Mouse (Mus musculus): ENCODE results near the gene Col7a1. TPM values are rescaled to one million over a fixed set of nuclear protein-coding genes. Genes with fewer than 3 reads are reported as not detected.

The Col7a1 gene
- polyA plus RNA-seq, 1 experiment from 2014 or later, result 0.77 TPM

DNA sequence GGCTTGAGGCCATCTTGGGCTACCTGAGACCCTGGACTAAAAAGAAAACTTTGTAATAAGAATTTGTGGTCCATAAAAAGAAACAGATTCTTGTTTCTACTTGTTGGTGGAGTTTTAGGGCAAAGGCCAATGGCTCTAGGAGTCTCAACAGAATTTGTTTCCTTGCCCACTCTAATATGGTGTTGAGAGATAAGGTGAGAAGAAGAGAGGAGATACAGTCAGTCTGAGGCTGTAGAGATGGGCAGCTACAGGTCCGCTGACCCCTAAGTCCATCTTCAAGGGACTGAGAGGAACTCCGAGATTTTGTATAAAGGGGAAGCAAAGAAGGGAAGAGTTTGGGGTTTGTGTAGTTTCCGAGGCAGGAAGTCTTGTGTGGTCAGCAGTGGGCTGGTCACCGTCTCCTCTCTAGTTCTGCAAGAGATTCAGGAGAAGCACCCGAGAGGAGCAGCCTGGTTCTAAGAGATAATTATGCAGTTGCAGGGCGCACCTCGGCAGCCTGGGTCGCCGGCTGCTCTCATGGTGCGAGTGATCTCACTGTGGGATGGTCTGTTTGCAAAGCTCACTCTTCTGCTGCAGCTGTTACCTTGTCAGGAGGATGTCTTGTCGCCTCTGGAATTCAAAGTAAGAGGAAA, 63.7 kb downstream of the Col7a1 start:
- peaks cover 6% of the 10 kb centered on the region for H3K4me1 ChIP-seq (ENCODE audit: control insufficient read depth, insufficient read depth, low read length)
- H3K4me2 ChIP-seq, result no peak overlapping the region; the same call in 1 of the 2 replicates
- ATAC-seq (replicated peaks; ENCODE audit: insufficient number of reproducible peaks, low FRiP score, low TSS enrichment), result no peak
- no peak overlapping the region for H3K27ac ChIP-seq (ENCODE audit: low read depth, low read length)
- no peak overlapping the region for H3K4me3 ChIP-seq (ENCODE audit: low read depth, low read length)
- no peaks in the 10 kb centered on the region for H3K27me3 ChIP-seq (ENCODE audit: control insufficient read depth, insufficient read depth, low read length)
- H3K9me3 ChIP-seq (replicated peaks; ENCODE audit: control insufficient read depth, low read length), result no peaks in the 10 kb centered on the region
- H3K36me3 ChIP-seq (ENCODE audit: control insufficient read depth, insufficient read depth, low read length), result no peaks in the 10 kb centered on the region
- no peak overlapping the region for H3K9ac ChIP-seq (ENCODE audit: low read depth, low read length)
- WGBS (ENCODE audit: insufficient replicate concordance), result 34% methylated on average over 11 of the region's 11 CpGs

DNA sequence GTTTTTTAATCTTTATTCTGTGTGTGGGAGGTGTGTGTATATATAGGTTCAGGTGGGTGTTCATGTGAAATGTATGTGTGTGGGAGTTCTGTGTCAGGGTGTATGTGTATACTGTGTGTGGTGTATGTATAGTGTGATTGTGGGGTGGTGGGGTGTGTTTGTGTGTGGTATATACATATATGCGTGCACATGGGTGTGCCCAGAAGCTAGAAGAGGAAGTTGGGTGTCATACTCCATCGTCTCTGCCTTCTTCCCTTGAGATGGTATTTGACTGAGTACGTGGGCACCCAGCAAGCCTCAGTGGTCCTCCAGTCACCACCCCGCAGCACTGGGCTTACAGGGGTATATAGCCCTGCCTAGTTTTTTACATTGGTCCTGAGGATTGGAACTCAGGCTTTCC, 68.0 kb downstream of the Col7a1 start:
- H3K4me1 ChIP-seq (ENCODE audit: control insufficient read depth, insufficient read depth, low read length), result no peaks in the 10 kb centered on the region; the same call in 1 of the 2 replicates
- H3K27ac ChIP-seq (ENCODE audit: low read depth, low read length), result no peak overlapping the region
- H3K4me2 ChIP-seq, result no peak overlapping the region
- H3K9me3 ChIP-seq (replicated peaks; ENCODE audit: control insufficient read depth, low read length), result no peaks in the 10 kb centered on the region
- no peaks in the 10 kb centered on the region for H3K36me3 ChIP-seq (ENCODE audit: control insufficient read depth, insufficient read depth, low read length)
- no peak overlapping the region for H3K4me3 ChIP-seq (ENCODE audit: low read depth, low read length)
- no peak overlapping the region for H3K9ac ChIP-seq (ENCODE audit: low read depth, low read length)
- ATAC-seq (replicated peaks; ENCODE audit: insufficient number of reproducible peaks, low FRiP score, low TSS enrichment), result no peak
- 77% methylated on average over 4 of the region's 4 CpGs for WGBS (ENCODE audit: insufficient replicate concordance)
- no peaks in the 10 kb centered on the region for H3K27me3 ChIP-seq (ENCODE audit: control insufficient read depth, insufficient read depth, low read length)

GRCm38 (mm10) chr9:109022866-109023685, 69.7 kb downstream of the Col7a1 start:
- H3K36me3 ChIP-seq (ENCODE audit: control insufficient read depth, insufficient read depth, low read length), result no peaks in the 10 kb centered on the region
- H3K4me1 ChIP-seq (ENCODE audit: control insufficient read depth, insufficient read depth, low read length), result no peaks in the 10 kb centered on the region
- H3K4me3 ChIP-seq (ENCODE audit: low read depth, low read length), result no peak overlapping the region
- H3K4me2 ChIP-seq, result no peak overlapping the region
- WGBS (ENCODE audit: insufficient replicate concordance), result 83% methylated on average over 17 of the region's 17 CpGs
- H3K9me3 ChIP-seq (replicated peaks; ENCODE audit: control insufficient read depth, low read length), result no peaks in the 10 kb centered on the region
- no peaks in the 10 kb centered on the region for H3K27me3 ChIP-seq (ENCODE audit: control insufficient read depth, insufficient read depth, low read length)
- no peak overlapping the region for H3K9ac ChIP-seq (ENCODE audit: low read depth, low read length)
- no peak for ATAC-seq (replicated peaks; ENCODE audit: insufficient number of reproducible peaks, low FRiP score, low TSS enrichment)
- no peak overlapping the region for H3K27ac ChIP-seq (ENCODE audit: low read depth, low read length)

GRCm38 (mm10) chr9:109027521-109027920, 74.1 kb downstream of the Col7a1 start:
- no peaks in the 10 kb centered on the region for H3K9me3 ChIP-seq (replicated peaks; ENCODE audit: control insufficient read depth, low read length)
- H3K36me3 ChIP-seq (ENCODE audit: control insufficient read depth, insufficient read depth, low read length), result no peaks in the 10 kb centered on the region
- 71% methylated on average over 8 of the region's 8 CpGs for WGBS (ENCODE audit: insufficient replicate concordance)
- no peak overlapping the region for H3K27ac ChIP-seq (ENCODE audit: low read depth, low read length)
- H3K27me3 ChIP-seq (ENCODE audit: control insufficient read depth, insufficient read depth, low read length), result no peaks in the 10 kb centered on the region
- H3K4me3 ChIP-seq (ENCODE audit: low read depth, low read length), result no peak overlapping the region
- no peak overlapping the region for H3K4me2 ChIP-seq
- ATAC-seq (replicated peaks; ENCODE audit: insufficient number of reproducible peaks, low FRiP score, low TSS enrichment), result no peak
- no peaks in the 10 kb centered on the region for H3K4me1 ChIP-seq (ENCODE audit: control insufficient read depth, insufficient read depth, low read length)
- no peak overlapping the region for H3K9ac ChIP-seq (ENCODE audit: low read depth, low read length)

- H3K4me1 ChIP-seq (ENCODE audit: control insufficient read depth, insufficient read depth, low read length), result no peaks in the 10 kb centered on the region
- H3K9ac ChIP-seq (ENCODE audit: low read depth, low read length), result no peak overlapping the region
- H3K4me3 ChIP-seq (ENCODE audit: low read depth, low read length), result no peak overlapping the region
- ATAC-seq (replicated peaks; ENCODE audit: insufficient number of reproducible peaks, low FRiP score, low TSS enrichment), result no peak
- no peaks in the 10 kb centered on the region for H3K27me3 ChIP-seq (ENCODE audit: control insufficient read depth, insufficient read depth, low read length)
- no peak overlapping the region for H3K4me2 ChIP-seq
- WGBS (ENCODE audit: insufficient replicate concordance), result 83% methylated on average over 3 of the region's 3 CpGs
- no peak overlapping the region for H3K27ac ChIP-seq (ENCODE audit: low read depth, low read length)
- H3K36me3 ChIP-seq (ENCODE audit: control insufficient read depth, insufficient read depth, low read length), result no peaks in the 10 kb centered on the region
- H3K9me3 ChIP-seq (replicated peaks; ENCODE audit: control insufficient read depth, low read length), result no peaks in the 10 kb centered on the region
These were observed 75.0 kb downstream of the Col7a1 start for GRCm38 (mm10) chr9:109028421-109028820.

GRCm38 (mm10) chr9:109028919-109029318, 75.5 kb downstream of the Col7a1 start:
- Histone ChIP-seq H3K27me3 (ENCODE audit: control insufficient read depth, insufficient read depth, low read length) (no peaks in the 10 kb centered on the region), H3K9me3 (replicated peaks; ENCODE audit: control insufficient read depth, low read length) (no peaks in the 10 kb centered on the region), H3K4me2 (no peak overlapping the region), H3K9ac (ENCODE audit: low read depth, low read length) (no peak overlapping the region), H3K4me1 (ENCODE audit: control insufficient read depth, insufficient read depth, low read length) (no peaks in the 10 kb centered on the region), H3K36me3 (ENCODE audit: control insufficient read depth, insufficient read depth, low read length) (no peaks in the 10 kb centered on the region), H3K27ac (ENCODE audit: low read depth, low read length) (no peak overlapping the region), H3K4me3 (ENCODE audit: low read depth, low read length) (no peak overlapping the region)
- 71% methylated on average over 5 of the region's 5 CpGs for WGBS (ENCODE audit: insufficient replicate concordance)
- ATAC-seq (replicated peaks; ENCODE audit: insufficient number of reproducible peaks, low FRiP score, low TSS enrichment), result no peak

- Histone ChIP-seq H3K4me3 (ENCODE audit: low read depth, low read length) (no peak overlapping the region), H3K9me3 (replicated peaks; ENCODE audit: control insufficient read depth, low read length) (no peaks in the 10 kb centered on the region), H3K4me1 (ENCODE audit: control insufficient read depth, insufficient read depth, low read length) (no peaks in the 10 kb centered on the region), H3K27me3 (ENCODE audit: control insufficient read depth, insufficient read depth, low read length) (no peaks in the 10 kb centered on the region), H3K27ac (ENCODE audit: low read depth, low read length) (no peak overlapping the region), H3K36me3 (ENCODE audit: control insufficient read depth, insufficient read depth, low read length) (no peaks in the 10 kb centered on the region), H3K9ac (ENCODE audit: low read depth, low read length) (no peak overlapping the region), H3K4me2 (no peak overlapping the region)
- 75% methylated on average over 3 of the region's 3 CpGs for WGBS (ENCODE audit: insufficient replicate concordance)
- no peak for ATAC-seq (replicated peaks; ENCODE audit: insufficient number of reproducible peaks, low FRiP score, low TSS enrichment)
These were observed 76.9 kb downstream of the Col7a1 start for GRCm38 (mm10) chr9:109030312-109030711.

DNA sequence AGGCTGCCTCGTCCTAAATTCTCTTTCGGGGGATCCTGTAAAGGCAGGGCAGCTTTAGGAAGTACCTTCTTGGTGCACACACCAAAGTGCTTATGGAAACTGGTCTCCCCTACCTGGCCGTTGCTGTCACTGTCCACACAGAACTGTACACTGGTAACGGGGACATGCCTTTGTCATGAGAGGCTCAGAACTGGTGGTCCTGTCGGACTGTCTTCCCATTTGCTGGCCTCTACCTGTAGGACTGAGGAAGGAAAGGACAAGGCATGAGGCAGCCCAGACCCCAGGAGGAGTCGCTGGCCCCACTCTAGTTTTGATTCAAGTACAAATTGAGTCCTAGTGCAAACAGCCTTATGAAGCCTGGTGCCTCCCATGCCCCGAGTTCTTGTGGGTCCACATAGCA, 77.6 kb downstream of the Col7a1 start:
- Histone ChIP-seq H3K9me3 (replicated peaks; ENCODE audit: control insufficient read depth, low read length) (no peaks in the 10 kb centered on the region), H3K9ac (ENCODE audit: low read depth, low read length) (no peak overlapping the region), H3K4me3 (ENCODE audit: low read depth, low read length) (no peak overlapping the region), H3K4me1 (ENCODE audit: control insufficient read depth, insufficient read depth, low read length) (no peaks in the 10 kb centered on the region), H3K4me2 (no peak overlapping the region), H3K27me3 (ENCODE audit: control insufficient read depth, insufficient read depth, low read length) (no peaks in the 10 kb centered on the region), H3K36me3 (ENCODE audit: control insufficient read depth, insufficient read depth, low read length) (no peaks in the 10 kb centered on the region), H3K27ac (ENCODE audit: low read depth, low read length) (no peak overlapping the region)
- WGBS (ENCODE audit: insufficient replicate concordance), result 90% methylated on average over 7 of the region's 7 CpGs
- no peak for ATAC-seq (replicated peaks; ENCODE audit: insufficient number of reproducible peaks, low FRiP score, low TSS enrichment)

DNA sequence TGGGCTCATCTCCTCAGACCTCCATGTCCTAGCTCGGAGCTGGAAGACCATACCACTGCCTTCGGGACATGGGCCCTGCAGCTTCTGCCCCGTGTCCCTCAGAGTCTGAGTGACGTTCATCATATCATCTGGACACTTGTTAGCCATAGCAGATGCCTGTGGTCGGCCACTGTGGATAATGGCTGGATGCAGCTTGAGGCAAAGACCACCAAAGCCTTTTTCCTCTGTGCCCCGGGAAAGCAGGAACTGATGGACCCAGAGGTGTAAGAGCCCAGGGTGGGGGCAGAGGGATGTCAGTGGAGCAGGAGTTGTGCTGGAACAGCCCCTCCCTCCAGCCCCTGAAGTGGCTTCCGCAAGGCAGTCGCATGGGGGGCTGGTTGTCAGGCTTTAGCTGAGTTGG, 78.3 kb downstream of the Col7a1 start:
- no peak overlapping the region for H3K27ac ChIP-seq (ENCODE audit: low read depth, low read length)
- H3K9me3 ChIP-seq (replicated peaks; ENCODE audit: control insufficient read depth, low read length), result no peaks in the 10 kb centered on the region
- 71% methylated on average over 8 of the region's 8 CpGs for WGBS (ENCODE audit: insufficient replicate concordance)
- H3K4me1 ChIP-seq (ENCODE audit: control insufficient read depth, insufficient read depth, low read length), result no peaks in the 10 kb centered on the region
- H3K4me3 ChIP-seq (ENCODE audit: low read depth, low read length), result no peak overlapping the region
- H3K36me3 ChIP-seq (ENCODE audit: control insufficient read depth, insufficient read depth, low read length), result no peaks in the 10 kb centered on the region
- H3K4me2 ChIP-seq, result no peak overlapping the region
- ATAC-seq (replicated peaks; ENCODE audit: insufficient number of reproducible peaks, low FRiP score, low TSS enrichment), result no peak
- H3K9ac ChIP-seq (ENCODE audit: low read depth, low read length), result no peak overlapping the region
- H3K27me3 ChIP-seq (ENCODE audit: control insufficient read depth, insufficient read depth, low read length), result no peaks in the 10 kb centered on the region
